Mouse (Mus musculus): Measurements from ENCODE around the gene Cnn2. TPM values are rescaled to one million over a fixed set of nuclear protein-coding genes. Genes with fewer than 3 reads are reported as not detected.

Gene Cnn2
- polyA plus RNA-seq, 1 experiment from 2014 or later: 401 TPM

- peak overlapping the region; percentile 43 for H3K9ac ChIP-seq (ENCODE audit: low read length)
These were observed 30.4 kb downstream of the Cnn2 start for GRCm38 (mm10) chr10:80018739-80019297.

GRCm38 (mm10) chr10:80019471-80020131 is 31.2 kb downstream of the Cnn2 start:
- Histone ChIP-seq H3K36me3 (ENCODE audit: control insufficient read depth, insufficient read depth, low read length) (no peaks in the 10 kb centered on the region), H3K4me1 (replicated peaks; ENCODE audit: control insufficient read depth, insufficient read depth, low read length) (peaks cover 37% of the 10 kb centered on the region), H3K4me2 (ENCODE audit: low read depth, low read length) (peak overlapping the region; percentile 53), H3K4me3 (ENCODE audit: low read length) (peak overlapping the region; percentile 37), H3K27me3 (ENCODE audit: control insufficient read depth, insufficient read depth, low read depth, low read length) (peaks cover 7% of the 10 kb centered on the region; the same call in 1 of the 2 replicates), H3K9me3 (ENCODE audit: control insufficient read depth, low read length) (no peaks in the 10 kb centered on the region), H3K9ac (ENCODE audit: low read length) (peak overlapping the region; percentile 61), H3K27ac (ENCODE audit: low read length) (peak overlapping the region; percentile 91)
- peak; percentile 77 for ATAC-seq (ENCODE audit: low read depth)
- 12% methylated on average over 20 of the region's 20 CpGs for WGBS

More at GRCm38 (mm10) chr10:80018739-80019297, 30.4 kb downstream of the Cnn2 start:
- Histone ChIP-seq H3K27ac (ENCODE audit: low read length) (peak overlapping the region; percentile 91), H3K36me3 (ENCODE audit: control insufficient read depth, insufficient read depth, low read length) (no peaks in the 10 kb centered on the region), H3K9me3 (ENCODE audit: control insufficient read depth, low read length) (no peaks in the 10 kb centered on the region), H3K4me2 (ENCODE audit: low read depth, low read length) (peak overlapping the region; percentile 53), H3K4me1 (replicated peaks; ENCODE audit: control insufficient read depth, insufficient read depth, low read length) (peaks cover 44% of the 10 kb centered on the region), H3K27me3 (ENCODE audit: control insufficient read depth, insufficient read depth, low read depth, low read length) (peaks cover 14% of the 10 kb centered on the region), H3K4me3 (ENCODE audit: low read length) (peak overlapping the region; percentile 20)
- peak; percentile 76 for ATAC-seq (ENCODE audit: low read depth)
- 4% methylated on average over 11 of the region's 15 CpGs for WGBS

- Histone ChIP-seq H3K27ac (ENCODE audit: low read length) (peak overlapping the region; percentile 27; the same call in 1 of the 2 replicates), H3K9me3 (ENCODE audit: control insufficient read depth, low read length) (no peaks in the 10 kb centered on the region), H3K4me1 (replicated peaks; ENCODE audit: control insufficient read depth, insufficient read depth, low read length) (peaks cover 31% of the 10 kb centered on the region), H3K4me2 (ENCODE audit: low read depth, low read length) (peak overlapping the region; percentile 53), H3K9ac (ENCODE audit: low read length) (peak overlapping the region; percentile 61), H3K27me3 (ENCODE audit: control insufficient read depth, insufficient read depth, low read depth, low read length) (peaks cover 2% of the 10 kb centered on the region; the same call in 1 of the 2 replicates), H3K4me3 (ENCODE audit: low read length) (peak overlapping the region; percentile 37), H3K36me3 (ENCODE audit: control insufficient read depth, insufficient read depth, low read length) (no peaks in the 10 kb centered on the region)
- no peak for ATAC-seq (ENCODE audit: low read depth)
- 29% methylated on average over 11 of the region's 11 CpGs for WGBS
These were observed 31.8 kb downstream of the Cnn2 start for GRCm38 (mm10) chr10:80020191-80020590.

- H3K4me3 ChIP-seq (ENCODE audit: low read length): peak overlapping the region; percentile 37; the same call in 1 of the 2 replicates
- H3K9ac ChIP-seq (ENCODE audit: low read length): 0 out of 2 replicates have a peak overlapping the region, but pooled peaks have one; percentile 23
- H3K27me3 ChIP-seq (ENCODE audit: control insufficient read depth, insufficient read depth, low read depth, low read length): no peaks in the 10 kb centered on the region
- peak overlapping the region; percentile 53 for H3K4me2 ChIP-seq (ENCODE audit: low read depth, low read length)
- no peak overlapping the region for H3K27ac ChIP-seq (ENCODE audit: low read length)
- H3K9me3 ChIP-seq (ENCODE audit: control insufficient read depth, low read length): no peaks in the 10 kb centered on the region
- WGBS: 73% methylated on average over 18 of the region's 18 CpGs
- peaks cover 29% of the 10 kb centered on the region for H3K4me1 ChIP-seq (replicated peaks; ENCODE audit: control insufficient read depth, insufficient read depth, low read length)
- H3K36me3 ChIP-seq (ENCODE audit: control insufficient read depth, insufficient read depth, low read length): no peaks in the 10 kb centered on the region
- no peak for ATAC-seq (ENCODE audit: low read depth)
These were observed 32.4 kb downstream of the Cnn2 start for GRCm38 (mm10) chr10:80020603-80021319.

GRCm38 (mm10) chr10:80021320-80021641 is 32.9 kb downstream of the Cnn2 start:
- Histone ChIP-seq H3K27me3 (ENCODE audit: control insufficient read depth, insufficient read depth, low read depth, low read length) (no peaks in the 10 kb centered on the region), H3K36me3 (ENCODE audit: control insufficient read depth, insufficient read depth, low read length) (no peaks in the 10 kb centered on the region), H3K4me1 (replicated peaks; ENCODE audit: control insufficient read depth, insufficient read depth, low read length) (peaks cover 25% of the 10 kb centered on the region), H3K9me3 (ENCODE audit: control insufficient read depth, low read length) (no peaks in the 10 kb centered on the region), H3K4me3 (ENCODE audit: low read length) (no peak overlapping the region), H3K4me2 (ENCODE audit: low read depth, low read length) (no peak overlapping the region), H3K9ac (ENCODE audit: low read length) (no peak overlapping the region), H3K27ac (ENCODE audit: low read length) (no peak overlapping the region)
- WGBS: 83% methylated on average over 13 of the region's 13 CpGs
- no peak for ATAC-seq (ENCODE audit: low read depth)

- no peaks in the 10 kb centered on the region for H3K36me3 ChIP-seq (ENCODE audit: control insufficient read depth, insufficient read depth, low read length)
- H3K4me3 ChIP-seq (ENCODE audit: low read length): no peak overlapping the region
- no peaks in the 10 kb centered on the region for H3K27me3 ChIP-seq (ENCODE audit: control insufficient read depth, insufficient read depth, low read depth, low read length)
- no peak overlapping the region for H3K9ac ChIP-seq (ENCODE audit: low read length)
- no peak overlapping the region for H3K4me2 ChIP-seq (ENCODE audit: low read depth, low read length)
- WGBS: 88% methylated on average over 12 of the region's 12 CpGs
- H3K9me3 ChIP-seq (ENCODE audit: control insufficient read depth, low read length): no peaks in the 10 kb centered on the region
- peaks cover 20% of the 10 kb centered on the region for H3K4me1 ChIP-seq (replicated peaks; ENCODE audit: control insufficient read depth, insufficient read depth, low read length)
- no peak for ATAC-seq (ENCODE audit: low read depth)
- no peak overlapping the region for H3K27ac ChIP-seq (ENCODE audit: low read length)
These were observed 33.8 kb downstream of the Cnn2 start for GRCm38 (mm10) chr10:80022164-80022563.

GRCm38 (mm10) chr10:80022806-80023205 is 34.4 kb downstream of the Cnn2 start:
- no peak for ATAC-seq (ENCODE audit: low read depth)
- Histone ChIP-seq H3K36me3 (ENCODE audit: control insufficient read depth, insufficient read depth, low read length) (no peaks in the 10 kb centered on the region), H3K27me3 (ENCODE audit: control insufficient read depth, insufficient read depth, low read depth, low read length) (no peaks in the 10 kb centered on the region), H3K4me3 (ENCODE audit: low read length) (no peak overlapping the region), H3K27ac (ENCODE audit: low read length) (no peak overlapping the region), H3K9ac (ENCODE audit: low read length) (no peak overlapping the region), H3K4me1 (replicated peaks; ENCODE audit: control insufficient read depth, insufficient read depth, low read length) (peaks cover 20% of the 10 kb centered on the region), H3K9me3 (ENCODE audit: control insufficient read depth, low read length) (no peaks in the 10 kb centered on the region), H3K4me2 (ENCODE audit: low read depth, low read length) (no peak overlapping the region)
- WGBS: 95% methylated on average over 8 of the region's 8 CpGs

- no peak overlapping the region for H3K9ac ChIP-seq (ENCODE audit: low read length)
- no peaks in the 10 kb centered on the region for H3K27me3 ChIP-seq (ENCODE audit: control insufficient read depth, insufficient read depth, low read depth, low read length)
- H3K4me3 ChIP-seq (ENCODE audit: low read length): no peak overlapping the region
- no peaks in the 10 kb centered on the region for H3K9me3 ChIP-seq (ENCODE audit: control insufficient read depth, low read length)
- WGBS: 63% methylated on average over 5 of the region's 5 CpGs
- no peak overlapping the region for H3K4me2 ChIP-seq (ENCODE audit: low read depth, low read length)
- H3K27ac ChIP-seq (ENCODE audit: low read length): no peak overlapping the region
- no peaks in the 10 kb centered on the region for H3K36me3 ChIP-seq (ENCODE audit: control insufficient read depth, insufficient read depth, low read length)
- H3K4me1 ChIP-seq (replicated peaks; ENCODE audit: control insufficient read depth, insufficient read depth, low read length): peaks cover 17% of the 10 kb centered on the region
- ATAC-seq (ENCODE audit: low read depth): no peak
These were observed 35.4 kb downstream of the Cnn2 start for GRCm38 (mm10) chr10:80023758-80024157.
